Mouse (Mus musculus) megakaryocyte-erythroid progenitor cell, adult 5-6 weeks (primary cell): ENCODE results near the gene Ric8b. TPM values are rescaled to one million over a fixed set of nuclear protein-coding genes. Genes with fewer than 3 reads are reported as not detected.
A peak's percentile ranks its signal among the peaks of the same experiment; 100 is the strongest.

Experiments used
- ATAC-seq: replicated peaks from 2 replicates; pipeline ENCODE4 v1.8.0; 2016; ENCODE audit warnings: mild to moderate bottlenecking, inconsistent platforms; ENCODE audit not compliant: severe bottlenecking, poor library complexity, low FRiP score, low TSS enrichment
- total RNA-seq, 2 experiments: library from RNA; stranded (forward) in 1 of 2; stranded (reverse) in 1 of 2; fragments of 200-1000, 215-1000 nt in 1 of 2; fragments of >200 nt in 1 of 2; fragmentation: Nextera tagmentation in 1 of 2; gene quantifications; 2 replicates each; pipeline ENCODE4 v1.2.3; 2014 to 2017

The Ric8b gene
- total RNA-seq, 2 experiments from 2014 or later = 10.4 to 13.7 TPM

GRCm38 (mm10) chr10:85044191-85044711, 126.8 kb downstream of the Ric8b start:
- no peak for ATAC-seq

- ATAC-seq = peak; percentile 87
Observed at GRCm38 (mm10) chr10:85044732-85045720, 127.6 kb downstream of the Ric8b start.

- ATAC-seq = peak; percentile 41; the same call in 1 of the 2 replicates
Observed at GRCm38 (mm10) chr10:85046585-85046984, 129.2 kb downstream of the Ric8b start.

- ATAC-seq = no peak
Observed at GRCm38 (mm10) chr10:85048008-85048407, 130.6 kb downstream of the Ric8b start.

DNA sequence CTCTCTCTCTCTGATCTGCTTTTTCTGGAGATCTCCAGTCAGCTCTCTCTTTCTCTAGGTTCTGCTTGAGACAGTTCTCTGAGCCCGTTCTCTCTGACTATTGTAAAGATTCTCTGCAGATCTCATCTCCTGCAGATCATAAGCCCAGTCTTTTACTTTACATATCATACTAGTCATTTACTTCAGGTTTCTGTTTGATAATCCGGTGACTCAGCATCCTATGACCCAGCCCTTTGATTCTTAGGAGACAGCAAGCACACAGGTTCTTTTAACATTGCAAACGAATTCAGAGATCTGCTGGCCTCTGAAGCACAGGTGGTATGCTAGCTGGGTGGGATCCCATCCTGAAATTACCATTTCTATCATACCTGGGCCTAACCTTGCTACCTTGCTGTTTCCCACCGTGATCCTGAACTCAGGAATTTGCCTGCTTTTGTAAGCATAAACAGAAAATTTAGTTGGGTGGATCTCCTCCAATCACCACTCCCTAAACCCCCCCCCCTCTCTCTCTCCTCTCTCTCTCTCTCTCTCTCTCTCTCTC, 133.3 kb downstream of the Ric8b start:
- no peak for ATAC-seq

- ATAC-seq = no peak
Observed at GRCm38 (mm10) chr10:85052451-85052850, 135.0 kb downstream of the Ric8b start.

DNA sequence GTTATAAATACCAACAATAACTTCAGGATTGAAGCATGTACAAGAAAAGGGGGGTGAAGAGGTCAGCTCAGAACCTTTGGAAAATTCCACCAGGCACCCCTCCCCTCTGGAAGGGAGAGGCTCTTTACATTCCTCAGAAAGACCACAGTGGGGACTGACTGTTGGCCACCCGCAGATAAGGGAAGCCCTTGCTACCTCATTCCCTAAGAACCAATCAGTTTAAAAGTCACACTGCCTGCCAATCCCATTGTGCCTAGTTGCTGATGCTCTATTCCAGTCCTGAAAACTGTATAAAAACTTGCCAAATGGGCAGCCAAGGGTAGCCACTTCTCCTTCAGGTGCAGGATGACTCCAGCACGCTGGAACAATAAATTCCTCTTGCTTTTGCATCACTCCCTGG, 137.5 kb downstream of the Ric8b start:
- no peak for ATAC-seq

Other genes starting within 250 kb of the Ric8b start
- not detected in 2 replicates for gene Rfx4, start 161.6 kb upstream of the Ric8b start, total RNA-seq (2014; fragmentation: Nextera tagmentation)
- not detected in 2 replicates for gene Rfx4, start 161.6 kb upstream of the Ric8b start, total RNA-seq (2017)
- 1.5 TPM in 1 of 2 replicates, not detected in the other for gene Fhl4, start 184.9 kb downstream of the Ric8b start, total RNA-seq (2014; fragmentation: Nextera tagmentation)
- gene Fhl4, start 184.9 kb downstream of the Ric8b start, total RNA-seq (2017) = 1.0 and 3.0 TPM in 2 replicates
- gene Tmem263, start 185.0 kb downstream of the Ric8b start, total RNA-seq (2014; fragmentation: Nextera tagmentation) = 12.8 and 15.7 TPM in 2 replicates
- 17.8 and 18.7 TPM in 2 replicates for gene Tmem263, start 185.0 kb downstream of the Ric8b start, total RNA-seq (2017)
- 5.1 and 5.7 TPM in 2 replicates for gene Mterf2, start 210.4 kb downstream of the Ric8b start, total RNA-seq (2014; fragmentation: Nextera tagmentation)
- gene Mterf2, start 210.4 kb downstream of the Ric8b start, total RNA-seq (2017) = 11.2 and 26.8 TPM in 2 replicates